Mouse (Mus musculus) hindbrain, embryonic 10.5 days (tissue): ENCODE data around the gene Tprg. TPM values are rescaled to one million over a fixed set of nuclear protein-coding genes. Genes with fewer than 3 reads are reported as not detected.
A peak's percentile ranks its signal among the peaks of the same experiment; 100 is the strongest.

ENCODE experiments used
- DNase-seq: peaks from one replicate; pipeline ENCODE4 v3.0.0-alpha.2; 2017; ENCODE audit warnings: low spot score
- H3K27ac ChIP-seq: fragments of 300-500 bp; sonication (generic); 2 replicates; pipeline ENCODE4 v1.5.1; 2016; ENCODE audit warnings: mild to moderate bottlenecking, moderate library complexity
- H3K27me3 ChIP-seq: fragments of 300-500 bp; sonication (generic); 2 replicates; pipeline ENCODE4 v1.6.1; 2016; ENCODE audit warnings: mild to moderate bottlenecking; ENCODE audit not compliant: poor library complexity, insufficient read depth, severe bottlenecking
- H3K36me3 ChIP-seq: fragments of 300-500 bp; sonication (generic); 2 replicates; pipeline ENCODE4 v1.6.1; 2016; ENCODE audit warnings: mild to moderate bottlenecking, moderate library complexity
- H3K4me1 ChIP-seq: fragments of 300-500 bp; sonication (generic); replicated peaks from 2 replicates; pipeline ENCODE4 v1.6.1; 2016; ENCODE audit warnings: mild to moderate bottlenecking
- H3K4me3 ChIP-seq: fragments of 300-500 bp; sonication (generic); 2 replicates; pipeline ENCODE4 v1.5.1; 2016; ENCODE audit warnings: mild to moderate bottlenecking, moderate library complexity
- H3K9me3 ChIP-seq: fragments of 300-500 bp; sonication (generic); 2 replicates; pipeline ENCODE4 v1.6.1; 2016; ENCODE audit warnings: mild to moderate bottlenecking, moderate library complexity
- WGBS: fragments of 180-500 bp; shearing (Covaris S2); methylation state at CpG from one replicate; pipeline ENCODE4 v1.1.7; 2016; 5-methylcytosine and 5-hydroxymethylcytosine counted together
- polyA plus RNA-seq: library from polyadenylated mRNA; unstranded; fragments of >200 nt; fragmentation: Nextera tagmentation; extraction: Ambion mirVana; gene quantifications from 2 replicates; pipeline ENCODE4 v1.2.1, GENCODE M21; 2016

Tprg gene
- polyA plus RNA-seq, 1 experiment from 2014 or later, result not detected

DNA sequence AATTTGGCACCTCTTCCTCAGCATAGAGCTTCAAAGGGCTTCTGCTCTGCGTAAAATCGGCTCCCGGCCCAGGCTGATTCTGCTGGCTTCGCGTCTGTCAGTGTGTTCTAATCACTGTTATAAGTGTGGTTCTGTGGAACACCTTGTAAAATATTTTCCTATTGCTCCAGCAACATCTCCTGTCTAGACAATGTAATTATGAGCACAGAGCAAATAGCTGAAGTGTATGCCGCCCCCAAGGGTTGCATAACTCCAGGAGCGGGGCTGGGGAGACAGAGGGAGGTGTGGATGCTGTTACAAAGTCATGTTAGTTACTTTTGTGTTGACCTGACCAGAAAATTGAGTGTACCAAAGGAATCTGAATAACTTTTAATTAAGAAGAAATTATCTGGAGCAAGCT is 81.2 kb downstream of the Tprg start:
- DNase-seq, result no peak
- Histone ChIP-seq H3K27me3 (no peaks in the 10 kb centered on the region), H3K9me3 (no peaks in the 10 kb centered on the region), H3K27ac (no peak overlapping the region), H3K4me1 (no peaks in the 10 kb centered on the region), H3K36me3 (no peaks in the 10 kb centered on the region), H3K4me3 (no peak overlapping the region)
- WGBS, result 85% methylated on average over 7 of the region's 7 CpGs

DNA sequence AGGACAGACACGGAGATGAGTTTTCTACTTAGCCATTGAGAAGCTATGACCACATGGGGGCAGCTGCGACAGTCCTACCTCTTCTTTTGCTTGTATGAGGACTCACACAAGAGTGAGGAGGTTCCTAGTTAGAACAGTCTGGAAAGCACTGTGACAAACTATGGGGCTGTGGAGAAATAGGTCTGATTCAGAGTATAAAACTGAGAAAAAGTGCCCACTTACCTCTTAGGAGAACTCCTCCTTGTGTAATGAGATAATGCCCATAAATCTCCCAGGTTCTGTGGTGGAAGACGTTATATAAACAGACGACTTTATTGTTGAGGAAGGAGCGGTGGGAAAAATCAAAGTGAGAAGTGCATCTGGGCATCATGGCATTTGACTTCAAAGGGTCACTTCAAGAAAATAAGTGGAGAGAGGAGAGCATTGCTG is 83.4 kb downstream of the Tprg start:
- no peaks in the 10 kb centered on the region for H3K9me3 ChIP-seq
- H3K4me3 ChIP-seq, result no peak overlapping the region
- WGBS, result 76% methylated on average over 5 of the region's 5 CpGs
- no peaks in the 10 kb centered on the region for H3K36me3 ChIP-seq
- no peaks in the 10 kb centered on the region for H3K27me3 ChIP-seq
- DNase-seq, result no peak
- no peak overlapping the region for H3K27ac ChIP-seq
- no peaks in the 10 kb centered on the region for H3K4me1 ChIP-seq

DNA sequence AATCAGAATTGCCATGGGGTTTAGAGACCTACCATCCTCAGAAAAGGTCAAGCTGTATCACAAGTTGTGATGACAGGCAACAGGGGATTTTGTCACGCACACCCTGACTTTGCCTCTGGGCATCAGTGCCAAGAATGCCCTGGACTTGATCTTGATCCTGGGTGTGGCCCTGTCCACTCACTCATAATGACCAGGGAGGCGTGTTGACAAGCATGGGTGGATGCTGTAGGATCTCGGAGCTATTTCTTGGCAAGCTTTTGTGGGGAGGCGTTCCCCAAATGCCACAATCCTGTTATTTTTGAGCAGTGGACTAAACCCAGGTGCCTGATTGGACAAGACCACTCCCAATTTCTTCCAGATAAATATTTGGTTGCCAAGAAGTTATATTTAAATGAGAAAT is 87.5 kb downstream of the Tprg start:
- Histone ChIP-seq H3K36me3 (no peaks in the 10 kb centered on the region), H3K4me1 (no peaks in the 10 kb centered on the region), H3K4me3 (no peak overlapping the region), H3K9me3 (no peaks in the 10 kb centered on the region), H3K27me3 (no peaks in the 10 kb centered on the region), H3K27ac (no peak overlapping the region)
- WGBS, result 89% methylated on average over 4 of the region's 4 CpGs
- no peak for DNase-seq

DNA sequence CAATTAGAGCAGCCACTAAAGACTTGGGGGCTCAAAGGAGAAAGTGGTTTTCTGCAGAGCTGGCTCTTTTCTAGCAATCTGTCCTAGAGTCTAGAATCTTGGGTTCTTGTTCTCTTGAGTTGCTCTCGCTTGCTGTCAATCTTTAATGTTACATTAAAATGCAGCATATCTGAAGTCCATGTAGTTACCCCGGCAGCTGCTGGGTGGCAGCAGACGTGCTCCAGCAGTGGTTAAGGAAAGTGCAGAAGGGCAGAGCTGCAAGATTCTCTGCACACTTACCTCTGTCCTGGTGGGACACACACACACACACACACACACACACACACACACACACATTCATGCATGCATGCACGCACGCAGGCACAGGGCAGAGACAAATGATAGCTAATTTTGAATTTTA is 88.2 kb downstream of the Tprg start:
- Histone ChIP-seq H3K27me3 (no peaks in the 10 kb centered on the region), H3K36me3 (no peaks in the 10 kb centered on the region), H3K4me3 (no peak overlapping the region), H3K4me1 (no peaks in the 10 kb centered on the region), H3K9me3 (no peaks in the 10 kb centered on the region), H3K27ac (no peak overlapping the region)
- 71% methylated on average over 5 of the region's 5 CpGs for WGBS
- DNase-seq, result no peak

DNA sequence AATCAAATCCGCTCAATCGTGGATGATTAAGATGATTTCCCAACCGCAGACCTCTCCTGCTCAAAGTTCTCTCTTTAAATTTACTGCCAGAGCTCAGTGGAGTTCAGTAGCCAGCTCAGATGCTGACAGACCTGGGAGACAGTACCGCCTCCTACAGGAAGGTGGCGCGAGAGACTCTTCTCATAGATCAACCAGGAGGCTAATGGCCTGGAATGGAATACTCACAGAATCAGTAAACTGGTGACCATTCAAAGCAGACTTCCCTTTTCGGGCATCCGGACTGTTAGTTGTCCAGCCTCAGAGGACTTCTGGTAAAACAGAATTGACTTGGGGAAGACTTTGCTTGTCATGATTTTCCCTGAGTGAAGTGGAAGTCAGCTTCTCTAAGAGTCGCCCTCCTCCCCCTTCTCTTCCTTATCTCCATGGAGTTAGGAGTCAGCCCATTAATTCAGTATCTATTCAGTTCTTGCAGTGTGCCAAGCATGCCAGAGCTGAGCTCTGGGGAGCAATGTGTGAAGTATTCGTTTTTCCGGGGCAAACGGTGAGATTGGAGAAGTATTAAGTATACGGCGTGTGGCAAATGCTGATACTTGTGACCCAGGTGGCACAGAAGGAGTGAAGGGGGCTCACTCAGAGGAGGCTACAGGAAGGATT is 90.2 kb downstream of the Tprg start:
- Histone ChIP-seq H3K27me3 (no peaks in the 10 kb centered on the region), H3K27ac (no peak overlapping the region), H3K36me3 (no peaks in the 10 kb centered on the region), H3K4me3 (no peak overlapping the region), H3K9me3 (no peaks in the 10 kb centered on the region), H3K4me1 (no peaks in the 10 kb centered on the region)
- DNase-seq, result peak; percentile 79
- WGBS, result 48% methylated on average over 14 of the region's 14 CpGs

DNA sequence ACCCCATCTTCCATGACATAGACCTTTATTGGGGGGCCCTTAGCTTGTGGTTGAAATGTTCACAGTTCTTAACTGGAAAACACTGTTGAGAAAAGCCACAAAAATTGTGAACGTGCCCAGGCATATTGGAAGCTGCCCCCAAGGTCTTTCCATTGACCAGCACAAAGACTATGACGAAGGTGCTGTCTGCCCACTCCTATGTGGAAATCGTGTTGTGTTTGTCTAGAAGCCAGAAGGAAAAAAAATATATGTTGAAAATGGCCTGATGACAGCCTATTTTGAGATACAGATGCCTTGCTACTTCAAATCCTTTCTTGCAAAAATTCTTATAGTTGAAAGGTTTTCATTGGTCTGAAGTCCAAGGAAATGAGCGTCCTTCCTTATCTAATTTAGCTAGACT is 91.1 kb downstream of the Tprg start:
- H3K36me3 ChIP-seq, result no peaks in the 10 kb centered on the region
- H3K4me1 ChIP-seq, result no peaks in the 10 kb centered on the region
- no peak for DNase-seq
- no peak overlapping the region for H3K27ac ChIP-seq
- H3K27me3 ChIP-seq, result no peaks in the 10 kb centered on the region
- WGBS, result 89% methylated on average over 4 of the region's 4 CpGs
- H3K4me3 ChIP-seq, result no peak overlapping the region
- no peaks in the 10 kb centered on the region for H3K9me3 ChIP-seq

DNA sequence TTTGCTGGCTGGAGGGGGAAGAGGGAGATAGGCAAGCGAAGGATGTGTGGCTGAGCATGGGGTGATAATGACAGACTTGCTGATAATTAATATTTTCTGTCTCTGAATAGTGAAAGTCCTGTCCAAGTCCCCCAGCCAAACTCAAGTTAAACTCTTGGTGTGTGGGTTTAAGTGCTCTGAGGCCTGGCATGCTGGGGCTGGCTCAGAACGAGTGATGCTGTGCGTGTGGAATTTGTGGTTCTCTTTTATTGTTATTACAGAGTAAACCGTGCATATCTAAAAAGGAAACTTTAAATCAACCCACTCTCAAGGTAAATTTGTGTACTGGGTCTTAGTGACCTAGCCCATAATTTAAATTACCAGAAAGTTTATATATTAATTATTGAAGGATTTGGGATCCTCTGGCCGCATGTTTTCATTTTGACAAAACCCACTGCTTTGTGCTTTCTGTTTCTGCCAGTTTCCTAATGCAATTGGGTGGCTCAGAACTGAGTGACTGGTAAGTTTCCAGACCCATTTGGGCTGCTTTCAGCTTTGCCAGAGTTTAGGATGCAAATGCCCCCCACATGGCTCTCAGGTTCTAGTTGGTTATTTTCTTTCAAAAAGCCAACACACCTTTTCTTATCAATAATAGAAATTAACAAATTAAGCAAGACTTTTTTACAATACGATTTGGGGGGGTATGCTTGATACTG is 99.0 kb downstream of the Tprg start:
- 0 out of 2 replicates have a peak, but pooled peaks cover 5% of the 10 kb centered on the region for H3K4me1 ChIP-seq
- H3K27me3 ChIP-seq, result no peaks in the 10 kb centered on the region
- DNase-seq, result no peak
- WGBS, result 86% methylated on average over 6 of the region's 6 CpGs
- no peak overlapping the region for H3K4me3 ChIP-seq
- no peaks in the 10 kb centered on the region for H3K36me3 ChIP-seq
- H3K27ac ChIP-seq, result no peak overlapping the region
- no peaks in the 10 kb centered on the region for H3K9me3 ChIP-seq

DNA sequence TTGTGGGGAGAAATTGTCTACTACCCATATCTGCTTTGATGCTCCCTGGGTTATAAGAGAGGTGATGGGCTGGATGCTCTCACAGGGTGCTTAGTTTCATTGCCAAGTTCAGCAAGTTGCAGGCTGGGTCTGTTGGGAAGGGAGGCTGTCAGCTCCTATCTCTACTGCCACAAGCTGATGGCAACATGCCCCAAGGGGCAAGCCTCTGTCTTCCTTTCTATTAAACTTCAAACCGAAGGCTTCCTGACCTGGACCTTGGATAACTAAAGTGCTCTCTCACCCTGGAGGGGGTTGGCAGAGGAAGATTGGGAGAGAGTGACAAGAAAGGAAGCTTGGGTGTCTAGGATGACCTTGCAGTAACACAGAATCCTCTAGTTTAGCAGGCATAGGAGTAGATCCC is 108.1 kb downstream of the Tprg start:
- no peak for DNase-seq
- no peaks in the 10 kb centered on the region for H3K9me3 ChIP-seq
- H3K36me3 ChIP-seq, result no peaks in the 10 kb centered on the region
- WGBS, result 73% methylated on average over 1 of the region's 1 CpGs
- no peak overlapping the region for H3K27ac ChIP-seq
- H3K4me1 ChIP-seq, result no peaks in the 10 kb centered on the region
- H3K27me3 ChIP-seq, result no peaks in the 10 kb centered on the region
- no peak overlapping the region for H3K4me3 ChIP-seq

DNA sequence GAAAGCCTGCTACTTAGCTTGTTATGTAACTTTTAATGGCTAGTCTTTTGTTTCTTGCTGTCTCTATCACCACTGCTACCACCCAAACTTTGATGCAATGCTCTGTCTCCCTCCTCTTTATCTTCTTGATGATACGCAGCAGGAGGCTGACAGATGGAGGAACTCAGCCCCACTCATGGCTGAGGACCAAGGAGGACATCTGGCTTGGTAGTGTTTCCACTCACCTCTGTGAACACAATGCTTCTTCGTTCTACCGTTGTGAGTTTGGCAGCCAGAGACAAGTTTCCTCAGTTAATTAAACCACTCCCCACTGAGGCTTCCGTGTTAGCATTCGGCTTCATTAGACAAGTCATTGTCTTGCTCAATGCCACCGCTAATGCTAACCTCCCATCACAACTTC is 117.5 kb downstream of the Tprg start:
- no peak for DNase-seq
- Histone ChIP-seq H3K36me3 (no peaks in the 10 kb centered on the region), H3K27ac (no peak overlapping the region), H3K4me3 (no peak overlapping the region), H3K9me3 (no peaks in the 10 kb centered on the region), H3K4me1 (peaks cover 5% of the 10 kb centered on the region), H3K27me3 (no peaks in the 10 kb centered on the region)
- 54% methylated on average over 6 of the region's 6 CpGs for WGBS

DNA sequence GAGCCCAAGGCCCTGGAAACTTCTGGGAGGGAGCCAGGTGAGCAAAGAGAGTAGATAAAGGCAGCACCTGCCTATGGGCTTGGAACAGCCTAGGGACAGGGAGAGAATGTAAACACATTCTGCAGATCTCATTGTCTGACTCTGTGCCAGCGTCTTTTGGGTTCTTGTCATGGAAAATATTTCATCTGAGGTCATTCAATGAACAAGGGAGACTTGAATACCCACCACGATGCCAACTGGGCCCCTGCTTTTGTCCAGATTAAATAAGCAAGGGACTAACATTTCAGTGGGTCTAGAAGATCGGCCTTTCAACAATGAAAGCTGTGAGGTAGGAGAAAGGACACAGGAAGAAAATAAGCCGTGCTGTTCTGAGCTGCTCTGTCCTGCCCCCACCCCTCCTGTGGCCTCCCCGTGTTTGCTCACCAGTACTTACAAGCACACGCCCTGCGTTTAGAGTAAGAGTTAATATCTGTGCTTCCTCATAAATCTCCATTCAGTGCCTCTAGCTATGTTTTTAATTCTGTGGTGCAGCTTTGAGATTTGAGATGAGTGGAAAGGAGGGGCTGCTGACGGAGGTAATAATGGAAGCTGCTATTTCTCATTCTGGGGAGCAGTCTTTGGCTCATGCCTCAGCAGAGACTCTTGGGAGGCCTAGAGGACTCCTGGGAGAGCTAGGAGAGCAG is 120.7 kb downstream of the Tprg start:
- H3K27ac ChIP-seq, result no peak overlapping the region

DNA sequence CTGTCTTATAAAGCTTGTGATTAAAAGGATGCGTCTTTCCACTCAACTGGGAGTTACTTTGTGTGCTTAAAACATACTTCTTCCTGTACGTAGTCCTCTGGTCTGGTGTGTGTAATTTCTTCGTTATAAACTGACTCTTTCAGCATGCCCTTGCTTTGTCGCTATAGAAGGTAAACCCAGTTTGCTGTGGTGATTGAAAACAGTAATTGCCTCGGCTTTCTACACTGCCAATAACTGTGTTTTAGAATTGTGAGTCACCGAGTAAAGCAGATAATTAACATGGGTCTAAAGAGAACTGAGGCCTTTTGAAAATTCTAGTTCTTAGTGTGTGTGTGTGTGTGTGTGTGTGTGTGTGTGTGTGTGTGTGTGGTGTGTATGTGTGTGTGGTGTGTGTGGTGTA is 121.4 kb downstream of the Tprg start:
- Histone ChIP-seq H3K36me3 (no peaks in the 10 kb centered on the region), H3K4me1 (peaks cover 5% of the 10 kb centered on the region), H3K4me3 (no peak overlapping the region), H3K27me3 (no peaks in the 10 kb centered on the region), H3K27ac (no peak overlapping the region), H3K9me3 (no peaks in the 10 kb centered on the region)
- no peak for DNase-seq
- WGBS, result 86% methylated on average over 6 of the region's 6 CpGs

More for the DNA sequence above, 120.7 kb downstream of the Tprg start:
- H3K36me3 ChIP-seq, result no peaks in the 10 kb centered on the region
- no peak overlapping the region for H3K4me3 ChIP-seq
- H3K9me3 ChIP-seq, result no peaks in the 10 kb centered on the region
- H3K27me3 ChIP-seq, result no peaks in the 10 kb centered on the region
- WGBS, result 58% methylated on average over 8 of the region's 8 CpGs
- DNase-seq, result no peak
- peaks cover 5% of the 10 kb centered on the region for H3K4me1 ChIP-seq

DNA sequence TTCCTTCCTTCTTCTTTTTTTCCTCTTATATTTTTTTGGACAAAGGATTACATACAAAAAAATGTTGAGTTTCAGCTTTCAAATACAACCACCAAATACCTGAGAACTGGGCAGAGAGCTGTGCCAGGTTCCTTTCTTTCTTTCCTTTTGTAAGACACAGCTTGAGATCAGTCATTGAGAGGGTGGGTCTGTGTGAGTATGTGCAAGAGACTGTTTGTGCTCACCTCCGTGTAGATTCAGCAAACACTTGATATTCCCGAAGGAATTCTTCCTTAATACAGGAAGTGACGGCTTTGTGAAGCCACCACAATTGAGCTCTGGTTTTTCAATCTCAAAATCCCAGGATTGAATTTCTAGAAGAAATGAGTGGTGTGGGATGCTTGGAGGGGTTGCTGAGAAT is 124.7 kb downstream of the Tprg start:
- no peaks in the 10 kb centered on the region for H3K27me3 ChIP-seq
- H3K4me3 ChIP-seq, result no peak overlapping the region
- H3K36me3 ChIP-seq, result no peaks in the 10 kb centered on the region
- WGBS, result 72% methylated on average over 3 of the region's 3 CpGs
- H3K9me3 ChIP-seq, result no peaks in the 10 kb centered on the region
- H3K27ac ChIP-seq, result no peak overlapping the region
- DNase-seq, result no peak
- H3K4me1 ChIP-seq, result peaks cover 5% of the 10 kb centered on the region

DNA sequence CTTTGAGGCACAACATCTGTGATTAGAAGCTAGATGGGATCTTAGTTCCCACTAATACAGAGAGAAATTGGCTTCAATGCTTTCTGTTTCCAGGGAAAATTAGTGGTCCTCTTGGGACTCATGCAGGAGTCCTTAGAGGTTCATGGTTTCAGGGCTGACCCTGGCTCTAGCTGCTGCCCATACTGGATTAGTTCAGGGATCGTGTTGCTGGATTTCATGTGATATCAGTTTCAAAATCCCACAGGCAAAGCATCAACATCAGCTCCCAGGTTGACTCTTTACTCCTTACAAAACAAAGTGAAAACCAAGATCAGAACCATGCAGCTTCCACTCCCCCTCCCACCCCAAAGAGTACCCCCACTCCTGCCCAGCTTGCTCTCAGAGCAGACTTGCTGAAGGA is 127.3 kb downstream of the Tprg start:
- Histone ChIP-seq H3K36me3 (no peaks in the 10 kb centered on the region), H3K9me3 (no peaks in the 10 kb centered on the region), H3K4me3 (no peak overlapping the region), H3K4me1 (no peaks in the 10 kb centered on the region), H3K27me3 (no peaks in the 10 kb centered on the region), H3K27ac (no peak overlapping the region)
- 67% methylated on average over 1 of the region's 1 CpGs for WGBS
- no peak for DNase-seq
